Mouse (Mus musculus) intestine, postnatal 0 days (tissue): ENCODE measurements around the gene Epm2a. TPM values are rescaled to one million over a fixed set of nuclear protein-coding genes. Genes with fewer than 3 reads are reported as not detected.
A peak's percentile ranks its signal among the peaks of the same experiment; 100 is the strongest.

Experiments used
- ATAC-seq: fragments of 200-750 bp; cut with Nextera tagmentation; 2 replicates; pipeline ENCODE4 v1.8.0; 2017; ENCODE audit warnings: mild to moderate bottlenecking, moderate TSS enrichment, moderate library complexity
- H3K27ac ChIP-seq: fragments of 300-500 bp; sonication (generic); 2 replicates; pipeline ENCODE4 v1.5.1; 2014; ENCODE audit warnings: mild to moderate bottlenecking, low read depth, low read length, moderate library complexity
- H3K27me3 ChIP-seq: fragments of 300-500 bp; sonication (generic); replicated peaks from 2 replicates; pipeline ENCODE4 v1.6.1; 2014; ENCODE audit warnings: low read length, mixed read lengths; ENCODE audit not compliant: control insufficient read depth, insufficient read depth
- H3K36me3 ChIP-seq: fragments of 300-500 bp; sonication (generic); 2 replicates; pipeline ENCODE4 v1.6.1; 2014; ENCODE audit warnings: mild to moderate bottlenecking, moderate library complexity; ENCODE audit not compliant: control insufficient read depth, insufficient read depth
- H3K4me1 ChIP-seq: fragments of 300-500 bp; sonication (generic); replicated peaks from 2 replicates; pipeline ENCODE4 v1.6.1; 2014; ENCODE audit warnings: antibody characterized with exemption, low read length, mixed read lengths; ENCODE audit not compliant: control insufficient read depth, insufficient read depth
- H3K4me2 ChIP-seq: fragments of 300-500 bp; sonication (generic); replicated peaks from 2 replicates; pipeline ENCODE4 v1.6.1; 2014; ENCODE audit warnings: low read depth, mild to moderate bottlenecking, moderate library complexity
- H3K4me3 ChIP-seq: fragments of 300-500 bp; sonication (generic); 2 replicates; pipeline ENCODE4 v1.5.1; 2014; ENCODE audit warnings: low read depth, low read length
- H3K9ac ChIP-seq: fragments of 300-500 bp; sonication (generic); 2 replicates; pipeline ENCODE4 v1.6.1; 2014; ENCODE audit warnings: mild to moderate bottlenecking, low read depth, low read length
- H3K9me3 ChIP-seq: fragments of 300-500 bp; sonication (generic); 2 replicates; pipeline ENCODE4 v1.6.1; 2016; ENCODE audit warnings: mixed run types; ENCODE audit not compliant: control insufficient read depth
- CTCF ChIP-seq: sonication (generic); IDR thresholded peaks from 2 replicates; pipeline ENCODE4 v1.5.1; 2016; ENCODE audit warnings: low read depth, mild to moderate bottlenecking, control low read depth, antibody characterized with exemption, moderate library complexity
- WGBS: fragments of 180-500 bp; shearing (Covaris S2); extraction: QIAGEN DNeasy Blood & Tissue Kit; methylation state at CpG from one replicate; pipeline ENCODE4 v1.1.7; 2014; 5-methylcytosine and 5-hydroxymethylcytosine counted together
- polyA plus RNA-seq: library from polyadenylated mRNA; unstranded; fragments of >200 nt; fragmentation: Nextera tagmentation; extraction: Ambion mirVana; gene quantifications from 2 replicates; pipeline ENCODE4 v1.2.1, GENCODE M21; 2015

The Epm2a gene
- polyA plus RNA-seq, 1 experiment from 2014 or later = 0.14 TPM

- ATAC-seq = no peak
These were observed 86.0 kb downstream of the Epm2a start for GRCm38 (mm10) chr10:11429059-11429812.

GRCm38 (mm10) chr10:11436961-11437360 is 93.8 kb downstream of the Epm2a start:
- no peak for ATAC-seq
- H3K9ac ChIP-seq = no peak overlapping the region
- no peaks in the 10 kb centered on the region for H3K4me1 ChIP-seq
- H3K9me3 ChIP-seq = no peaks in the 10 kb centered on the region
- H3K27me3 ChIP-seq = no peaks in the 10 kb centered on the region
- no peak overlapping the region for H3K4me3 ChIP-seq
- WGBS = 74% methylated on average over 1 of the region's 1 CpGs
- H3K27ac ChIP-seq = no peak overlapping the region
- H3K36me3 ChIP-seq = no peaks in the 10 kb centered on the region
- no peak overlapping the region for H3K4me2 ChIP-seq
- no peak for TF ChIP-seq CTCF

More at GRCm38 (mm10) chr10:11429059-11429812, 86.0 kb downstream of the Epm2a start:
- no peaks in the 10 kb centered on the region for H3K9me3 ChIP-seq
- no peak overlapping the region for H3K9ac ChIP-seq
- TF ChIP-seq CTCF = no peak
- 86% methylated on average over 12 of the region's 12 CpGs for WGBS
- no peak overlapping the region for H3K4me2 ChIP-seq
- no peaks in the 10 kb centered on the region for H3K4me1 ChIP-seq
- H3K36me3 ChIP-seq = no peaks in the 10 kb centered on the region
- H3K4me3 ChIP-seq = no peak overlapping the region
- no peaks in the 10 kb centered on the region for H3K27me3 ChIP-seq
- no peak overlapping the region for H3K27ac ChIP-seq

- H3K9ac ChIP-seq = no peak overlapping the region
- no peaks in the 10 kb centered on the region for H3K4me1 ChIP-seq
- no peak overlapping the region for H3K27ac ChIP-seq
- WGBS = 95% methylated on average over 10 of the region's 10 CpGs
- ATAC-seq = no peak
- H3K27me3 ChIP-seq = no peaks in the 10 kb centered on the region
- H3K4me2 ChIP-seq = no peak overlapping the region
- TF ChIP-seq CTCF = no peak
- H3K9me3 ChIP-seq = no peaks in the 10 kb centered on the region
- H3K4me3 ChIP-seq = no peak overlapping the region
- no peaks in the 10 kb centered on the region for H3K36me3 ChIP-seq
These were observed 95.3 kb downstream of the Epm2a start for GRCm38 (mm10) chr10:11438461-11438860.

GRCm38 (mm10) chr10:11439342-11439741 is 96.1 kb downstream of the Epm2a start:
- no peaks in the 10 kb centered on the region for H3K9me3 ChIP-seq
- H3K4me2 ChIP-seq = no peak overlapping the region
- H3K27me3 ChIP-seq = no peaks in the 10 kb centered on the region
- H3K4me3 ChIP-seq = no peak overlapping the region
- H3K9ac ChIP-seq = no peak overlapping the region
- H3K27ac ChIP-seq = no peak overlapping the region
- no peak for ATAC-seq
- no peaks in the 10 kb centered on the region for H3K36me3 ChIP-seq
- 86% methylated on average over 6 of the region's 6 CpGs for WGBS
- TF ChIP-seq CTCF = no peak
- no peaks in the 10 kb centered on the region for H3K4me1 ChIP-seq

GRCm38 (mm10) chr10:11449556-11450305 is 106.5 kb downstream of the Epm2a start:
- Histone ChIP-seq H3K27ac (no peak overlapping the region), H3K9ac (no peak overlapping the region), H3K36me3 (no peaks in the 10 kb centered on the region), H3K4me1 (no peaks in the 10 kb centered on the region), H3K4me3 (no peak overlapping the region), H3K9me3 (no peaks in the 10 kb centered on the region), H3K4me2 (0 out of 2 replicates have a peak overlapping the region, but pooled peaks have one; percentile 21), H3K27me3 (no peaks in the 10 kb centered on the region)
- TF ChIP-seq CTCF = peak; percentile 92
- ATAC-seq = peak; percentile 65; the same call in 1 of the 2 replicates
- WGBS = 29% methylated on average over 23 of the region's 23 CpGs

- Histone ChIP-seq H3K4me3 (no peak overlapping the region), H3K36me3 (no peaks in the 10 kb centered on the region), H3K27me3 (no peaks in the 10 kb centered on the region), H3K9ac (no peak overlapping the region), H3K9me3 (no peaks in the 10 kb centered on the region), H3K27ac (no peak overlapping the region), H3K4me2 (no peak overlapping the region), H3K4me1 (no peaks in the 10 kb centered on the region)
- 86% methylated on average over 2 of the region's 2 CpGs for WGBS
- TF ChIP-seq CTCF = no peak
- no peak for ATAC-seq
These were observed 109.3 kb downstream of the Epm2a start for GRCm38 (mm10) chr10:11452537-11452936.
